Mouse (Mus musculus) E14TG2a.4 (cell line): ENCODE measurements around the gene BC055324.

Experiments used
- CTCF ChIP-seq: conservative IDR thresholded peaks from 2 replicates; pipeline ENCODE4 v1.5.1; 2014; ENCODE audit warnings: low read length
- POU5F1 ChIP-seq: IDR thresholded peaks from 2 replicates; pipeline ENCODE4 v1.6.1; 2014; ENCODE audit warnings: low read length, borderline replicate concordance

- no peak for TF ChIP-seq CTCF
- TF ChIP-seq POU5F1, result no peak
Observed at GRCm38 (mm10) chr1:164018221-164018896, 23.8 kb upstream of the BC055324 start.
